Mouse (Mus musculus) heart, postnatal 36 days (tissue): ENCODE data around the gene Nagpa. TPM values are rescaled to one million over a fixed set of nuclear protein-coding genes. Genes with fewer than 3 reads are reported as not detected.
"Not testable (repeated sequence)": the region's sequence is repeated elsewhere in the genome, so short reads cannot be mapped to it uniquely, and the experiment has no call there.

Source experiments
- DNase-seq, 2 experiments: peaks; one replicate each; pipeline ENCODE4 v3.0.0; 2021 to 2022
- intact Hi-C: fragments of 180-260 bp; cut with DNase I; formaldehyde crosslinking; loops from one replicate; pipeline ENCODE4 v1.15.1; 2025
- total RNA-seq, 2 experiments: library from RNA; stranded (reverse); gene quantifications; 2 replicates each; pipeline ENCODE4 v1.2.3; 2021

The Nagpa gene
- 10 to 100 TPM; 13.4 to 14.5 TPM for total RNA-seq

- intact Hi-C loops: loop anchor here (2.0 kb wide), 1 partner anchor 51 kb away; the partner anchor contains the start of gene Eef2kmt
- peak; percentile 73 to 80 for DNase-seq
These were observed at the start of gene Nagpa for GRCm38 (mm10) chr16:5203668-5204433. Gene Nagpa (minus strand): TSS chr16:5204012.

- intact Hi-C loops: no loop called here
- no peak for DNase-seq
These were observed 48.4 kb upstream of the Nagpa start for GRCm38 (mm10) chr16:5252260-5252659.

GRCm38 (mm10) chr16:5250891-5251290 is 47.1 kb upstream of the Nagpa start:
- intact Hi-C loops: no loop called here
- no peak for DNase-seq

GRCm38 (mm10) chr16:5244411-5244810 is 40.6 kb upstream of the Nagpa start:
- intact Hi-C loops: loop anchor here (1.0 kb wide), 1 partner anchor 42 kb away; no protein-coding TSS in a partner anchor
- peak; percentile 76 to 78 for DNase-seq

- no peak for DNase-seq
- intact Hi-C loops: no loop called here
These were observed 39.1 kb upstream of the Nagpa start for GRCm38 (mm10) chr16:5242882-5243281.

GRCm38 (mm10) chr16:5242355-5242754 is 38.5 kb upstream of the Nagpa start:
- intact Hi-C loops: no loop called here
- DNase-seq: no peak

- intact Hi-C loops: loop anchor here (1.0 kb wide), 1 partner anchor 20 kb away; no protein-coding TSS in a partner anchor
- DNase-seq: peak; percentile 93 to 94
These were observed 29.9 kb upstream of the Nagpa start, which contains the start of gene Alg1 for GRCm38 (mm10) chr16:5233418-5234313. Gene Alg1 (plus strand): TSS chr16:5233621.

- no peak for DNase-seq
- intact Hi-C loops: no loop called here
These were observed 29.2 kb upstream of the Nagpa start for GRCm38 (mm10) chr16:5232982-5233381.

GRCm38 (mm10) chr16:5228103-5228502 is 24.3 kb upstream of the Nagpa start:
- intact Hi-C loops, DNase-seq: not testable (repeated sequence)

- DNase-seq, intact Hi-C loops: not testable (repeated sequence)
These were observed 23.7 kb upstream of the Nagpa start for GRCm38 (mm10) chr16:5227501-5227900.

GRCm38 (mm10) chr16:5226534-5226933 is 22.7 kb upstream of the Nagpa start:
- DNase-seq, intact Hi-C loops: not testable (repeated sequence)

GRCm38 (mm10) chr16:5222140-5222539 is 18.3 kb upstream of the Nagpa start, which contains the start of gene AU021092:
Gene AU021092 (minus strand): TSS chr16:5222299.
- DNase-seq: peak in 1 of 2 experiments; percentile 30
- intact Hi-C loops: no loop called here

- no peak for DNase-seq
- intact Hi-C loops: no loop called here
These were observed 17.6 kb upstream of the Nagpa start for GRCm38 (mm10) chr16:5221403-5221802.

- DNase-seq: no peak
- intact Hi-C loops: no loop called here
These were observed 13.7 kb upstream of the Nagpa start for GRCm38 (mm10) chr16:5217341-5218133.

GRCm38 (mm10) chr16:5216686-5217085 is 12.9 kb upstream of the Nagpa start:
- intact Hi-C loops: no loop called here
- no peak for DNase-seq

GRCm38 (mm10) chr16:5214126-5214525 is 10.3 kb upstream of the Nagpa start:
- DNase-seq: no peak
- intact Hi-C loops: no loop called here

- intact Hi-C loops: no loop called here
- no peak for DNase-seq
These were observed 8.3 kb upstream of the Nagpa start for GRCm38 (mm10) chr16:5212150-5212549.

- DNase-seq: no peak
- intact Hi-C loops: no loop called here
These were observed 6.6 kb upstream of the Nagpa start for GRCm38 (mm10) chr16:5210365-5210764.

GRCm38 (mm10) chr16:5206051-5206450 is 2.2 kb upstream of the Nagpa start:
- intact Hi-C loops: no loop called here
- no peak for DNase-seq

- intact Hi-C loops: no loop called here
- DNase-seq: peak in 1 of 2 experiments; percentile 38
These were observed 1.7 kb upstream of the Nagpa start for GRCm38 (mm10) chr16:5205431-5205970.
